Mouse (Mus musculus): Measurements from ENCODE around the gene Hmcn1. TPM values are rescaled to one million over a fixed set of nuclear protein-coding genes. Genes with fewer than 3 reads are reported as not detected.
A peak's percentile ranks its signal among the peaks of the same experiment; 100 is the strongest.

Hmcn1 gene
- polyA plus RNA-seq, 1 experiment from 2014 or later = 22.5 TPM

DNA sequence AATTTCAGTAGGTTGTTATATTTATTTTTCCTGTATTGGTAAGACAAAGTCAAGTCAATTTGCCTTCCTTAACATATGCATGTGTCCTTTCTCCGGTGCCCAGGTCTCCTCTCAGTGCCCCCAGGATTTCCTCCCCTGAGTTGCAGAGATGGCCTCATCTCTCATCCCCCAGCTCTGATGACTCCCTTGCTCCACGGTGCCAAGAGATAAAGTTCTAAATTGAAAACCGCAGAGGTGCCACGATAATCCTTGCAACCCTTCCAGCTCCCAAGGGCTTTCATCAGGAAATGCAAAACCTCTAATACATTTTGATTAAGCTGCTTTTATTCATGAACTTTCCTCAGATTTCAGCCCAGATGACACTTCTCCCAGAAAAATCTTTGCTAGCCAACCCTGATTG is 8.3 kb downstream of the Hmcn1 start:
- WGBS = 59% methylated on average over 4 of the region's 4 CpGs
- Histone ChIP-seq H3K36me3 (0 out of 2 replicates have a peak, but pooled peaks cover 4% of the 10 kb centered on the region), H3K4me3 (replicated peaks) (no peak overlapping the region), H3K27me3 (no peaks in the 10 kb centered on the region), H3K27ac (no peak overlapping the region), H3K9ac (no peak overlapping the region), H3K9me3 (replicated peaks) (no peaks in the 10 kb centered on the region), H3K4me2 (no peak overlapping the region), H3K4me1 (peaks cover 2% of the 10 kb centered on the region; the same call in 1 of the 2 replicates)
- no peak for ATAC-seq (replicated peaks; ENCODE audit: low FRiP score)

DNA sequence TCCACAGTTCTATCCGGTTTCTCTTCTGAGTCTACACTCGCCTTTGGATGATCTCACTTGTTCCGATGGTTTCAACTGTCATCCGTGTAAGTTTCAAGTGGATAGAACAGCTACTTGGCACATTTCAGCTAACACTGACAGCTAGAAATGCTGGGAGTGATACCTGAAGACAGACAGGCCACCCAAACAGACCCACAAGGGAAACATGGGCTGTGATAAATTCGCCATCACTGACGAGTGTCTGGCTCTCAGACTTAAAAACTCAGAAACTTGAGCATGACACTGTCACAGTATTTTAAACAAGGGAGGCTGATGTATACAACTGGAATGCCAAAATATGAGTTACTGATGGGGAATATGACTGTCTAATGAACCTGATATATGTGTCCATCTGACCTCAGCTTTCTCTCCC is 9.1 kb downstream of the Hmcn1 start:
- WGBS = 69% methylated on average over 6 of the region's 6 CpGs

DNA sequence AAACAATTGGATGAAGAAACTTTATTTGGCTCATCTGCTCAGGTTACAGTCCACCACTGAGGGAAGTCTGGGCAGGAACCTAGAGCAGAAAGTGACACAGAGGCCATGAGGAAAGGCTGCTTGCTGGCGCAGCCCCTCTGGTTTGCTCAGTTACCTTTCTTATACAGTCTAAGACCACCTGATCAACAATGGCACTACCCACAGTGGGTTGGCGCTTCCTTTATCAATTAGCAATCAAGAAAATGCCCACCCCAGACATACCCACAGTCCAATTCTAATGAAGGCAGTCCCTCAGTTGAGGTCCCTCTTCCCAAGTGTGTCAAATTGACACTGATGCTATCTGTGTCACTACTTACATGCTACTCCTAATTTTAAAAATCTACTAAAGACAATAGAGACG is 14.6 kb downstream of the Hmcn1 start:
- WGBS = 79% methylated on average over 3 of the region's 3 CpGs

More for the DNA sequence above, 9.1 kb downstream of the Hmcn1 start:
- Histone ChIP-seq H3K4me1 (0 out of 2 replicates have a peak, but pooled peaks cover 2% of the 10 kb centered on the region), H3K4me3 (replicated peaks) (no peak overlapping the region), H3K27ac (no peak overlapping the region), H3K36me3 (0 out of 2 replicates have a peak, but pooled peaks cover 4% of the 10 kb centered on the region), H3K9ac (no peak overlapping the region), H3K9me3 (replicated peaks) (no peaks in the 10 kb centered on the region), H3K27me3 (no peaks in the 10 kb centered on the region), H3K4me2 (no peak overlapping the region)
- ATAC-seq (replicated peaks; ENCODE audit: low FRiP score) = no peak

DNA sequence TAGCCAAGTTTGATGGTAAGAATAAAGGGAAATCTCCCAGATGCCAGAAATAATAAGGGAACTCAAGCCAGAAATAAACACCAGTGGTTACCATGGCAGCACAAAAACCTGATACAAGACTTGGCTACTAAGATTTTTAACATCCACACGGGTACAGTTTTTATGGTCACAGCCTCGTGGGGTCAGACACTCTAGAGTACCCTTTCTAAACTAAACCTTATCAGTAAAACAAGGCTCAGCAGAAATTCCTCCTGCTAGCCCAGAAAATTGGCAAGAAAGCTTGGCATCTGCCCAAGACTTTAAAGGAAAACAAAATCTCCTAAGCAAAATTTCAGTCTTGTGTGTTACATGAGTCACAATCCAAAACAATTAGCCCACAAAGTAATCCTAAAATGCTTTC is 17.0 kb downstream of the Hmcn1 start:
- no peak for ATAC-seq (replicated peaks; ENCODE audit: low FRiP score)
- Histone ChIP-seq H3K4me1 (peaks cover 26% of the 10 kb centered on the region), H3K27me3 (no peaks in the 10 kb centered on the region), H3K36me3 (no peaks in the 10 kb centered on the region), H3K4me2 (no peak overlapping the region), H3K9me3 (replicated peaks) (no peaks in the 10 kb centered on the region), H3K9ac (no peak overlapping the region), H3K4me3 (replicated peaks) (no peak overlapping the region), H3K27ac (0 out of 2 replicates have a peak overlapping the region, but pooled peaks have one; percentile 22)
- WGBS = 0% methylated on average over 2 of the region's 2 CpGs

More for the DNA sequence above, 14.6 kb downstream of the Hmcn1 start:
- Histone ChIP-seq H3K27ac (no peak overlapping the region), H3K9me3 (replicated peaks) (no peaks in the 10 kb centered on the region), H3K4me1 (peaks cover 21% of the 10 kb centered on the region), H3K9ac (no peak overlapping the region), H3K27me3 (no peaks in the 10 kb centered on the region), H3K4me2 (no peak overlapping the region), H3K4me3 (replicated peaks) (no peak overlapping the region), H3K36me3 (0 out of 2 replicates have a peak, but pooled peaks cover 4% of the 10 kb centered on the region)
- ATAC-seq (replicated peaks; ENCODE audit: low FRiP score) = no peak

DNA sequence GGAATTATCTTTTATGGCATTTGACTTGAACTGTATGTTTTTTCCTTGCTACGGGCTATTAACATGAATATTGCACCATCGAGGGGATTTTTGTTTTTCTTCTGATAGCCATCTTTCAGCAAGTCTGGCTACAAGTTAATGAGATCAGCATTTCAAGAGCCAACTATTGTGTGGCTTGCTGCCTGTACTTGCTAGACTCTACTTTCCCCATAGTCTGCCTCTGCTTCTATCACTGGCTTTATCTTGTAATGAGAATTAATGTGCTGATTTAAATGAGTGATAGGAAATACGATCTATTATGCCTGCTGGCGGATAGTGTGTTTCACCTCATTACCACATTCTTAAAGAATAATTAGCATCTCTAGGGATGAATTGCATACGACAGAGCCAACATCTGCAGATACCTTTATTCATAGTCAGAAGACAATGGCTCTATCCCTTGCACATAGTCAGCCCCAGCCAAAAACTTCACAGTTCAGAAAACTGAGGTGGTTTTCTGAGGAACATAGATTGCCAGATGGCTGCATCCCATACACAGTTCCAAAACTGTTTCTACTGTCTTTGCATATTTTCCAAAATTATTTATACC is 33.7 kb downstream of the Hmcn1 start:
- 55% methylated on average over 5 of the region's 5 CpGs for WGBS
- no peak for ATAC-seq (replicated peaks; ENCODE audit: low FRiP score)
- H3K9ac ChIP-seq = no peak overlapping the region
- no peaks in the 10 kb centered on the region for H3K36me3 ChIP-seq
- H3K27me3 ChIP-seq = no peaks in the 10 kb centered on the region
- 0 out of 2 replicates have a peak, but pooled peaks cover 5% of the 10 kb centered on the region for H3K4me1 ChIP-seq
- H3K4me2 ChIP-seq = no peak overlapping the region
- no peak overlapping the region for H3K4me3 ChIP-seq (replicated peaks)
- H3K27ac ChIP-seq = no peak overlapping the region
- no peaks in the 10 kb centered on the region for H3K9me3 ChIP-seq (replicated peaks)

DNA sequence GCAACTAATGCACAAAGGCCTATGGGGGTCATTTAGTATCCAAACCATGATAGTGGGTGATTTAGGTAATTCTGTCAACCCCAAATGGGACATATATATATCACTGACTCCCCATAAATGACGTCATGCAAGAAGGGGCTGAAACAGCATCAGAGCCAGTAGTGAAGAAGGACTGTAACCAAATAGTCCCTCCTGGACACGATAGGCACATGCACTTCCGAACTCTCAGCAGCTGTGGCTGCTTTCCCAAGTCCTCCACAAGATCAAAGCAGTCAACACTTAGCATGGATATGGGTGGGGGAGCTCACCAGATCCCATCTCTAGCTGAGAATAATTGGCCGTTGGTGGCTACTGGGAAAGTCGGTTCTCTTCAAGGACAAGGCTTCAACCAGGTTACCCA is 42.2 kb downstream of the Hmcn1 start:
- Histone ChIP-seq H3K4me3 (replicated peaks) (no peak overlapping the region), H3K36me3 (no peaks in the 10 kb centered on the region), H3K27me3 (no peaks in the 10 kb centered on the region), H3K9me3 (replicated peaks) (no peaks in the 10 kb centered on the region), H3K4me1 (peaks cover 33% of the 10 kb centered on the region), H3K9ac (no peak overlapping the region), H3K4me2 (no peak overlapping the region), H3K27ac (peak overlapping the region; percentile 46)
- 0 out of 2 replicates have a peak, but pooled peaks have one; percentile 28 for ATAC-seq (replicated peaks; ENCODE audit: low FRiP score)
- 47% methylated on average over 5 of the region's 5 CpGs for WGBS

DNA sequence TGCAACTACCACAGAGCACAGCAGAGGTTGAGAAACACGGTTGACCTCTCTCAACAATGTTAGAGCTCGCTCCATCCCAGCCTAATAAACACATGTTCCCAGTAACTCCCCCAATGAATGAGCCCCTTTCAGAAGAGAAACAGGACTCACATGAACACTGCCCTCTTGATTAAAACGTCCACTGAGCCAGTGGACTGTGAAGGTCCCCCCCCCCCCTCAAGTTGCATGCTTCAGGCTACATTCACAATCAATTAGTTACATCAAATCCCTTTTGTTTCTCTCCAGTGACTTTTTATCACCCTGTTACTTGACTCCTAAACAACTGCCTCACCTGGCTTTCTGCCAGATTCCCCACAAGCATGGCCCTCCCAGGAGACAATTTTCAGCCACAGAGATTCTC is 43.2 kb downstream of the Hmcn1 start:
- no peak overlapping the region for H3K4me3 ChIP-seq (replicated peaks)
- 11% methylated on average over 3 of the region's 3 CpGs for WGBS
- H3K27ac ChIP-seq = peak overlapping the region; percentile 46

DNA sequence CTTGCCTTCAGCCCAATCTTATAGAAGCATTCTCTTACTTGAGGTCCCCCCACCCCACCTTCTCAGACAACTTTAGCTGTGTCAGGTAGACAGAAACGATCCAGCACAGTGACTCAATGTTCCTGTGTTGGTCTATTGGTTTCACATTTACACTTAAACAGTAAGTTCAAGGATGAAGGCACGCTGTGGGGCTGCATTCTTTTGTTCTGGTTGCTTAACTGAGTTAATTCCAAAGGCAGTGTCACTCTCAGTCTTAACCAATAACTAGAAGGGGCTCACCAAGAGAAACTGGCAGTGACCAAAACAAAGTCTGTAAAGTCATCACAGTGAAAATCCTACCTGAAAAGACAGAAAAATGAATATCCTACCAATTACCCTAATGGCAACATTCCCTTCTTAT is 44.3 kb downstream of the Hmcn1 start:
- Histone ChIP-seq H3K9me3 (replicated peaks) (no peaks in the 10 kb centered on the region), H3K36me3 (no peaks in the 10 kb centered on the region), H3K4me3 (replicated peaks) (no peak overlapping the region), H3K27me3 (no peaks in the 10 kb centered on the region), H3K27ac (no peak overlapping the region), H3K9ac (no peak overlapping the region), H3K4me1 (peaks cover 42% of the 10 kb centered on the region), H3K4me2 (no peak overlapping the region)
- WGBS = 50% methylated on average over 2 of the region's 2 CpGs
- ATAC-seq (replicated peaks; ENCODE audit: low FRiP score) = no peak

More for the DNA sequence above, 43.2 kb downstream of the Hmcn1 start:
- ATAC-seq (replicated peaks; ENCODE audit: low FRiP score) = peak; percentile 95
- no peak overlapping the region for H3K4me2 ChIP-seq
- H3K9me3 ChIP-seq (replicated peaks) = no peaks in the 10 kb centered on the region
- H3K27me3 ChIP-seq = no peaks in the 10 kb centered on the region
- no peak overlapping the region for H3K9ac ChIP-seq
- H3K4me1 ChIP-seq = peaks cover 36% of the 10 kb centered on the region
- no peaks in the 10 kb centered on the region for H3K36me3 ChIP-seq

DNA sequence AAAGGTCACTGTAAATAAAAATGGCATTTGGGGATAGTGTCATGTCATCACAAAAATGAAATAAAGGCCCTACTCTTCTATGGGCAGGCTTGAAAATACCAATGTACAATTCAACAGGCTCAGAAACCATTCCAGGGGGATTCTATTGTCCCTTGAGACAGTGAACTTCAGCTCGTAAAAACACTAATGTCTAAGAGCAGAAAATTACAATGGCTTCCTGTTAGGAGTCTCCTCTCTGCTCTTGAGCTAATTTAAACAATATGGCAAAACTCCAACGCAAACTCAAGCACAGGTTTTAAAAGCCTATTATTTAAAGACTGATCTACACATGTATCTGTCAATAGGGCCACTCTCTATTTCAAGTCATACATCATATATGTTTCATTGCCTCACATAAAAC is 49.6 kb downstream of the Hmcn1 start:
- no peak for ATAC-seq (replicated peaks; ENCODE audit: low FRiP score)
- no peak overlapping the region for H3K9ac ChIP-seq
- H3K36me3 ChIP-seq = no peaks in the 10 kb centered on the region
- H3K4me2 ChIP-seq = no peak overlapping the region
- no peaks in the 10 kb centered on the region for H3K27me3 ChIP-seq
- H3K4me1 ChIP-seq = peaks cover 10% of the 10 kb centered on the region; the same call in 1 of the 2 replicates
- H3K9me3 ChIP-seq (replicated peaks) = no peaks in the 10 kb centered on the region
- H3K4me3 ChIP-seq (replicated peaks) = no peak overlapping the region
- H3K27ac ChIP-seq = no peak overlapping the region
- 20% methylated on average over 2 of the region's 2 CpGs for WGBS

DNA sequence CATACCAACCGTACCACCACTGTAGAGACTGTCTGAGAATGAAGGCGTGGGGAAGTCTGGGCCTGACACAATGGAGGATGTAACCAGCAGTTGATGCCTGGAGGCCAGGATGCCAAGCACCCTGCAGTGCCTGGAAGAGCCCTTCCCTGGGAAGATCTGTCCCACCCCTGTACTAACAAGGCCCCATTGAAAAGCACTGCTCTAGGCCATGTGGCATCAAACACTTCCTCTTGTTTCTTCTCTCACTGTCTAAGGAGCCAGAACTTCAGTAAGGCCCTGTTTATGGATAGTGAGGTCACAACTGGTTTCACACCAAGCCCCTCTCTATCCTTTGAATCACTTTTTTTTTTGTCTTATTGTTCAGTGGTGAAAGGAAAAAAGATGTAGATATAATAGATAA is 51.1 kb downstream of the Hmcn1 start:
- no peaks in the 10 kb centered on the region for H3K27me3 ChIP-seq
- H3K9ac ChIP-seq = no peak overlapping the region
- no peak overlapping the region for H3K4me3 ChIP-seq (replicated peaks)
- no peak overlapping the region for H3K27ac ChIP-seq
- no peaks in the 10 kb centered on the region for H3K36me3 ChIP-seq
- ATAC-seq (replicated peaks; ENCODE audit: low FRiP score) = no peak; the same call in 1 of the 2 replicates
- H3K9me3 ChIP-seq (replicated peaks) = no peaks in the 10 kb centered on the region
- no peak overlapping the region for H3K4me2 ChIP-seq
- WGBS = 83% methylated on average over 2 of the region's 2 CpGs
- H3K4me1 ChIP-seq = peaks cover 10% of the 10 kb centered on the region; the same call in 1 of the 2 replicates

DNA sequence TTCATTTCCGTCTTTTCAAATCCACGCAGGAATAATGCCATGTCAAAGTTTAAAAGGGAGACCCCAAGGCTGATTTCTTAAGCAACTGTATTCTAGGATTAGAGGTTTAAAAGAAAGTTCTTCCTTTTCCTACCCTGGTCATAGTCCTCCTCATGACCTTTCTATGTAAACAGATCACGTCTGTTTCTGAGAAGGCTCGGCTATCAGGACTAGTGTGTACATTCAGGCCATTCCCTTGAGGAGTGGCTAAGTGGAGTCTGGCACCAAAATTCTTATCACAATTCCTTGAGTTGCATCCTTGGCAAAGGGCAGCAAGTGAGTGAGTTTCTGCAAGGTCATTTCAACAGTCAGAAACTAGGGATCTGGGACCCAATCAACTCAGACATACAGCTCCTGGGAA is 56.4 kb downstream of the Hmcn1 start:
- ATAC-seq (replicated peaks; ENCODE audit: low FRiP score) = no peak
- no peaks in the 10 kb centered on the region for H3K9me3 ChIP-seq (replicated peaks)
- WGBS = 59% methylated on average over 4 of the region's 4 CpGs
- H3K4me2 ChIP-seq = no peak overlapping the region
- H3K36me3 ChIP-seq = no peaks in the 10 kb centered on the region
- H3K9ac ChIP-seq = no peak overlapping the region
- H3K4me1 ChIP-seq = no peaks in the 10 kb centered on the region
- no peak overlapping the region for H3K27ac ChIP-seq
- no peak overlapping the region for H3K4me3 ChIP-seq (replicated peaks)
- H3K27me3 ChIP-seq = no peaks in the 10 kb centered on the region

DNA sequence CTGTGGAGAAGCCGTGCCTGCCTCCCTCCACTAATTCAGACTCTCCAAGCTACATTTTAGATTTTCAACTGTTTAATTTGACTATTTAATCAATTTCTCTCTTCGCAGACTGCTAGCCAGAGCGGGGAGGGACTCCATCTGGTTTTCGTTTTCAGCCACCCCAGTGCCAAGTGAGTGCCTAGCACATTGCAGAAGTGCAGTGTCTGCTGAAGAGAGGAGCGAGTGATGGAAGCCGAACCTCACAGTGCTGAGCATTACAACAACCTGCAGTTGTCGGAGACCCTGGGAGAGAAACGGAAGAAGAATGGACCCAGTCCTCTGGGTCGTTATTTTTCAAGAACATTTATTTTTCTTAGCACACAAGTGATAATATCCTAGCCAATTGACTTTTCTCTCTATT is 59.6 kb downstream of the Hmcn1 start:
- Histone ChIP-seq H3K36me3 (no peaks in the 10 kb centered on the region), H3K4me1 (no peaks in the 10 kb centered on the region), H3K27me3 (no peaks in the 10 kb centered on the region), H3K27ac (no peak overlapping the region), H3K4me3 (replicated peaks) (no peak overlapping the region), H3K9ac (no peak overlapping the region), H3K4me2 (no peak overlapping the region), H3K9me3 (replicated peaks) (no peaks in the 10 kb centered on the region)
- ATAC-seq (replicated peaks; ENCODE audit: low FRiP score) = no peak
- WGBS = 45% methylated on average over 9 of the region's 9 CpGs

DNA sequence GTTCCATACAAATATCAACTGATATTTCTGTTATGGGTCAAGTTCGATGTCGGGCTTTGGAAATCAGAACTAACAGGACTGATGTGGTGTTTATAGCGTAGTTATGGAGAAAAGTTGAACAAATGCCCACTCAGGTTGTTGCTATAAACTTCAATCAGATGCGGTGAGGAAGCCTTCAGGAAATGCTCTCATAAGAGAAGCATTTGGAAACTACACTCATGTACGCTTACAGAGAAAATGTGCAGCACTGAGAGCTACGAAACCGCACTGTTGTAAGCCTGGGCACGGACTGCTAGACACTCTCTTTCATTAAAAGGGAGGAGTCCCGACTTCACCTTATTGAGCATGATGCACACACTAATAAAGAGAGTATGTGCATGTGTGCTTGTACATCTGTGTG is 72.4 kb downstream of the Hmcn1 start:
- WGBS = 77% methylated on average over 9 of the region's 9 CpGs
- no peaks in the 10 kb centered on the region for H3K4me1 ChIP-seq
- no peaks in the 10 kb centered on the region for H3K27me3 ChIP-seq
- H3K9ac ChIP-seq = no peak overlapping the region
- ATAC-seq (replicated peaks; ENCODE audit: low FRiP score) = no peak
- no peak overlapping the region for H3K27ac ChIP-seq
- no peaks in the 10 kb centered on the region for H3K36me3 ChIP-seq
- H3K4me2 ChIP-seq = no peak overlapping the region
- H3K4me3 ChIP-seq (replicated peaks) = no peak overlapping the region
- no peaks in the 10 kb centered on the region for H3K9me3 ChIP-seq (replicated peaks)

Measured in kidney, embryonic 15.5 days (tissue).